Mouse (Mus musculus) limb, embryonic 15.5 days (tissue): Measurements from ENCODE around the gene Ctsq. TPM values are rescaled to one million over a fixed set of nuclear protein-coding genes. Genes with fewer than 3 reads are reported as not detected.
"Not testable (repeated sequence)": the region's sequence is repeated elsewhere in the genome, so short reads cannot be mapped to it uniquely, and the experiment has no call there.

Experiments used
- ATAC-seq: fragments of 200-750 bp; cut with Nextera tagmentation; 2 replicates; pipeline ENCODE4 v1.8.0; 2017; ENCODE audit warnings: low read depth, moderate TSS enrichment; ENCODE audit not compliant: insufficient number of reproducible peaks, low FRiP score, low TSS enrichment
- H3K27ac ChIP-seq: fragments of 300-500 bp; sonication (generic); 2 replicates; pipeline ENCODE4 v1.5.1; 2015; ENCODE audit warnings: moderate library complexity, mild to moderate bottlenecking, inconsistent platforms
- H3K27me3 ChIP-seq: fragments of 300-500 bp; sonication (generic); 2 replicates; pipeline ENCODE4 v1.6.1; 2015; ENCODE audit warnings: inconsistent platforms
- H3K36me3 ChIP-seq: fragments of 300-500 bp; sonication (generic); 2 replicates; pipeline ENCODE4 v1.6.1; 2015; ENCODE audit warnings: inconsistent platforms
- H3K4me1 ChIP-seq: fragments of 300-500 bp; sonication (generic); 2 replicates; pipeline ENCODE4 v1.6.1; 2015; ENCODE audit warnings: inconsistent platforms
- H3K4me2 ChIP-seq: fragments of 300-500 bp; sonication (generic); 2 replicates; pipeline ENCODE4 v1.6.1; 2015; ENCODE audit warnings: mild to moderate bottlenecking, inconsistent platforms
- H3K4me3 ChIP-seq: fragments of 300-500 bp; sonication (generic); 2 replicates; pipeline ENCODE4 v1.5.1; 2015; ENCODE audit warnings: mild to moderate bottlenecking, inconsistent platforms
- H3K9ac ChIP-seq: fragments of 300-500 bp; sonication (generic); 2 replicates; pipeline ENCODE4 v1.6.1; 2015; ENCODE audit warnings: inconsistent platforms
- H3K9me3 ChIP-seq: fragments of 300-500 bp; sonication (generic); 2 replicates; pipeline ENCODE4 v1.6.1; 2016; ENCODE audit warnings: inconsistent platforms
- WGBS: fragments of 180-500 bp; shearing (Covaris S2); methylation state at CpG from one replicate; pipeline ENCODE4 v1.1.7; 2015; 5-methylcytosine and 5-hydroxymethylcytosine counted together
- polyA plus RNA-seq: library from polyadenylated mRNA; unstranded; fragments of >200 nt; fragmentation: Nextera tagmentation; extraction: Ambion mirVana; gene quantifications from 2 replicates; pipeline ENCODE4 v1.2.1, GENCODE M21; 2015

Ctsq gene
- not detected in 2 replicates for polyA plus RNA-seq

- no peak for ATAC-seq
- no peaks in the 10 kb centered on the region for H3K27me3 ChIP-seq
- no peaks in the 10 kb centered on the region for H3K36me3 ChIP-seq
- WGBS, result 53% methylated on average over 3 of the region's 3 CpGs
- no peaks in the 10 kb centered on the region for H3K9me3 ChIP-seq
- H3K4me3 ChIP-seq, result no peak within 1 kb of the TSS
- no peaks in the 10 kb centered on the region for H3K4me1 ChIP-seq
- H3K9ac ChIP-seq, result no peak within 1 kb of the TSS
- no peak within 1 kb of the TSS for H3K27ac ChIP-seq
- H3K4me2 ChIP-seq, result no peak within 1 kb of the TSS
These were observed at the start of gene Ctsq for GRCm38 (mm10) chr13:61040531-61040930. Gene Ctsq (minus strand): TSS chr13:61040631.

GRCm38 (mm10) chr13:61022785-61023184 lies 17.6 kb downstream of the Ctsq start:
- WGBS, result 79% methylated on average over 3 of the region's 3 CpGs

GRCm38 (mm10) chr13:61021844-61022243 lies 18.6 kb downstream of the Ctsq start:
- H3K4me1 ChIP-seq, result no peaks in the 10 kb centered on the region
- 84% methylated on average over 6 of the region's 6 CpGs for WGBS
- no peaks in the 10 kb centered on the region for H3K9me3 ChIP-seq
- no peak overlapping the region for H3K27ac ChIP-seq
- no peak overlapping the region for H3K4me2 ChIP-seq
- no peak overlapping the region for H3K4me3 ChIP-seq
- H3K27me3 ChIP-seq, result no peaks in the 10 kb centered on the region
- ATAC-seq, result no peak
- H3K9ac ChIP-seq, result no peak overlapping the region
- H3K36me3 ChIP-seq, result no peaks in the 10 kb centered on the region

More at GRCm38 (mm10) chr13:61022785-61023184, 17.6 kb downstream of the Ctsq start:
- no peak overlapping the region for H3K4me3 ChIP-seq
- no peaks in the 10 kb centered on the region for H3K9me3 ChIP-seq
- H3K36me3 ChIP-seq, result no peaks in the 10 kb centered on the region
- no peak for ATAC-seq
- no peak overlapping the region for H3K9ac ChIP-seq
- H3K27me3 ChIP-seq, result no peaks in the 10 kb centered on the region
- H3K4me1 ChIP-seq, result no peaks in the 10 kb centered on the region
- no peak overlapping the region for H3K4me2 ChIP-seq
- H3K27ac ChIP-seq, result no peak overlapping the region

- WGBS, result 81% methylated on average over 4 of the region's 4 CpGs
- no peak overlapping the region for H3K4me2 ChIP-seq
- no peaks in the 10 kb centered on the region for H3K36me3 ChIP-seq
- no peak overlapping the region for H3K4me3 ChIP-seq
- no peaks in the 10 kb centered on the region for H3K27me3 ChIP-seq
- no peak overlapping the region for H3K27ac ChIP-seq
- ATAC-seq, result no peak
- no peaks in the 10 kb centered on the region for H3K4me1 ChIP-seq
- H3K9ac ChIP-seq, result no peak overlapping the region
- 0 out of 2 replicates have a peak, but pooled peaks cover 2% of the 10 kb centered on the region for H3K9me3 ChIP-seq
These were observed 30.3 kb downstream of the Ctsq start for GRCm38 (mm10) chr13:61010171-61010570.

- no peaks in the 10 kb centered on the region for H3K36me3 ChIP-seq
- H3K4me1 ChIP-seq, result no peaks in the 10 kb centered on the region
- 83% methylated on average over 3 of the region's 3 CpGs for WGBS
- H3K4me2 ChIP-seq, result no peak within 1 kb of the TSS
- H3K27me3 ChIP-seq, result no peaks in the 10 kb centered on the region
- H3K27ac ChIP-seq, result no peak within 1 kb of the TSS
- H3K4me3 ChIP-seq, result no peak within 1 kb of the TSS
- H3K9me3 ChIP-seq, result no peaks in the 10 kb centered on the region
- ATAC-seq, result no peak
- H3K9ac ChIP-seq, result no peak within 1 kb of the TSS
These were observed 34.6 kb downstream of the Ctsq start, which contains the start of gene Ctsj for GRCm38 (mm10) chr13:61005859-61006258. Gene Ctsj (minus strand): TSS chr13:61005959.

GRCm38 (mm10) chr13:60997600-60997999 lies 42.8 kb downstream of the Ctsq start:
- Histone ChIP-seq H3K36me3 (no peaks in the 10 kb centered on the region), H3K27ac (no peak overlapping the region), H3K27me3 (no peaks in the 10 kb centered on the region), H3K4me3 (no peak overlapping the region), H3K4me2 (no peak overlapping the region), H3K9me3 (no peaks in the 10 kb centered on the region), H3K9ac (no peak overlapping the region), H3K4me1 (no peaks in the 10 kb centered on the region)
- no peak for ATAC-seq
- 48% methylated on average over 2 of the region's 2 CpGs for WGBS

GRCm38 (mm10) chr13:60986915-60987314 lies 53.5 kb downstream of the Ctsq start:
- not testable (repeated sequence) for H3K9ac ChIP-seq, H3K4me2 ChIP-seq, H3K4me1 ChIP-seq, H3K9me3 ChIP-seq, H3K36me3 ChIP-seq, ATAC-seq, H3K4me3 ChIP-seq, H3K27me3 ChIP-seq, H3K27ac ChIP-seq
- 75% methylated on average over 4 of the region's 5 CpGs for WGBS

Other genes with a start within 250 kb of the Ctsq start
- 1.3 and 1.4 TPM in 2 replicates for gene Ctsll3, start 237.8 kb downstream of the Ctsq start, polyA plus RNA-seq
- gene 4930486L24Rik, start 176.2 kb downstream of the Ctsq start, polyA plus RNA-seq, result 0.23 and 0.36 TPM in 2 replicates
- not detected in 2 replicates for gene Gm49392, start 143.7 kb downstream of the Ctsq start, polyA plus RNA-seq
- gene Ctla2b, start 143.2 kb downstream of the Ctsq start, polyA plus RNA-seq, result 4.1 and 5.5 TPM in 2 replicates
- not detected in 2 replicates for gene Tpbpb, start 135.8 kb downstream of the Ctsq start, polyA plus RNA-seq
- not detected in 2 replicates for gene Gm49393, start 105.0 kb downstream of the Ctsq start, polyA plus RNA-seq
- gene Gm49391, start 104.1 kb downstream of the Ctsq start, polyA plus RNA-seq, result 2.1 and 2.9 TPM in 2 replicates
- 29.7 and 31.1 TPM in 2 replicates for gene Ctla2a, start 104.0 kb downstream of the Ctsq start, polyA plus RNA-seq
- not detected in 2 replicates for gene Tpbpa, start 98.6 kb downstream of the Ctsq start, polyA plus RNA-seq
- gene Ctsj, start 34.7 kb downstream of the Ctsq start, polyA plus RNA-seq, result not detected in 2 replicates
- gene Ctsr, start 123.6 kb upstream of the Ctsq start, polyA plus RNA-seq, result not detected in 2 replicates
- not detected in 2 replicates for gene Cts6, start 162.8 kb upstream of the Ctsq start, polyA plus RNA-seq
- gene Cts8, start 214.7 kb upstream of the Ctsq start, polyA plus RNA-seq, result not detected in 2 replicates
- not detected in 2 replicates for gene Gm49398, start 248.2 kb upstream of the Ctsq start, polyA plus RNA-seq